Mouse (Mus musculus) heart, embryonic 16.5 days (tissue): ENCODE results near the gene Il6ra. TPM values are rescaled to one million over a fixed set of nuclear protein-coding genes. Genes with fewer than 3 reads are reported as not detected.
A peak's percentile ranks its signal among the peaks of the same experiment; 100 is the strongest.

ENCODE experiments used
- ATAC-seq: fragments of 200-750 bp; cut with Nextera tagmentation; replicated peaks from 2 replicates; pipeline ENCODE4 v1.8.0; 2017; ENCODE audit warnings: moderate number of reproducible peaks; ENCODE audit not compliant: insufficient read depth, low FRiP score; ENCODE audit errors: extremely low read depth
- H3K27ac ChIP-seq: fragments of 300-500 bp; sonication (generic); 2 replicates; pipeline ENCODE4 v1.5.1; 2014; ENCODE audit warnings: mild to moderate bottlenecking, low read length, control low read depth, moderate library complexity
- H3K27me3 ChIP-seq: fragments of 300-500 bp; sonication (generic); 2 replicates; pipeline ENCODE4 v1.6.1; 2014; ENCODE audit warnings: low read length, mixed read lengths; ENCODE audit not compliant: control insufficient read depth, insufficient read depth
- H3K36me3 ChIP-seq: fragments of 300-500 bp; sonication (generic); 2 replicates; pipeline ENCODE4 v1.6.1; 2014; ENCODE audit not compliant: control insufficient read depth, insufficient read depth
- H3K4me1 ChIP-seq: fragments of 300-500 bp; sonication (generic); 2 replicates; pipeline ENCODE4 v1.6.1; 2014; ENCODE audit warnings: low read length, mixed read lengths; ENCODE audit not compliant: control insufficient read depth, insufficient read depth
- H3K4me2 ChIP-seq: fragments of 300-500 bp; sonication (generic); 2 replicates; pipeline ENCODE4 v1.6.1; 2014; ENCODE audit warnings: low read depth, mild to moderate bottlenecking, control low read depth, low read length
- H3K4me3 ChIP-seq: fragments of 300-500 bp; sonication (generic); 2 replicates; pipeline ENCODE4 v1.5.1; 2014; ENCODE audit warnings: mild to moderate bottlenecking, control low read depth, low read length
- H3K9ac ChIP-seq: fragments of 300-500 bp; sonication (generic); 2 replicates; pipeline ENCODE4 v1.6.1; 2014; ENCODE audit warnings: low read length, control low read depth
- H3K9me3 ChIP-seq: fragments of 300-500 bp; sonication (generic); replicated peaks from 2 replicates; pipeline ENCODE4 v1.6.1; 2016; ENCODE audit warnings: low read length; ENCODE audit not compliant: control insufficient read depth
- WGBS: fragments of 180-500 bp; shearing (Covaris S2); extraction: QIAGEN DNeasy Blood & Tissue Kit; methylation state at CpG from one replicate; pipeline ENCODE4 v1.1.7; 2014; 5-methylcytosine and 5-hydroxymethylcytosine counted together
- polyA plus RNA-seq: library from polyadenylated mRNA; unstranded; fragments of >200 nt; fragmentation: Nextera tagmentation; extraction: Ambion mirVana; gene quantifications from 2 replicates; pipeline ENCODE4 v1.2.1, GENCODE M21; 2015

Gene Il6ra
- polyA plus RNA-seq, 1 experiment from 2014 or later: 1.1 TPM

GRCm38 (mm10) chr3:89916622-89917021, 3.6 kb upstream of the Il6ra start:
- WGBS: 55% methylated on average over 1 of the region's 1 CpGs
- H3K9me3 ChIP-seq: no peaks in the 10 kb centered on the region
- no peaks in the 10 kb centered on the region for H3K36me3 ChIP-seq
- no peak overlapping the region for H3K4me2 ChIP-seq
- H3K4me3 ChIP-seq: no peak overlapping the region
- peaks cover 10% of the 10 kb centered on the region; the same call in 1 of the 2 replicates for H3K4me1 ChIP-seq
- H3K27ac ChIP-seq: no peak overlapping the region
- peaks cover 18% of the 10 kb centered on the region for H3K27me3 ChIP-seq
- no peak overlapping the region for H3K9ac ChIP-seq
- no peak for ATAC-seq

GRCm38 (mm10) chr3:89914700-89915099, 1.7 kb upstream of the Il6ra start:
- no peaks in the 10 kb centered on the region for H3K9me3 ChIP-seq
- no peak overlapping the region for H3K4me3 ChIP-seq
- no peak for ATAC-seq
- no peak overlapping the region for H3K4me2 ChIP-seq
- H3K4me1 ChIP-seq: peaks cover 10% of the 10 kb centered on the region; the same call in 1 of the 2 replicates
- no peak overlapping the region for H3K9ac ChIP-seq
- H3K27me3 ChIP-seq: peaks cover 29% of the 10 kb centered on the region
- no peak overlapping the region for H3K27ac ChIP-seq
- no peaks in the 10 kb centered on the region for H3K36me3 ChIP-seq
- 50% methylated on average over 4 of the region's 4 CpGs for WGBS

GRCm38 (mm10) chr3:89912108-89912542, 871 bp downstream of the Il6ra start:
- H3K9me3 ChIP-seq: no peaks in the 10 kb centered on the region
- peak overlapping the region; percentile 98; the same call in 1 of the 2 replicates for H3K4me2 ChIP-seq
- no peaks in the 10 kb centered on the region for H3K36me3 ChIP-seq
- H3K4me3 ChIP-seq: no peak overlapping the region
- peaks cover 10% of the 10 kb centered on the region; the same call in 1 of the 2 replicates for H3K4me1 ChIP-seq
- 33% methylated on average over 6 of the region's 6 CpGs for WGBS
- H3K9ac ChIP-seq: no peak overlapping the region
- H3K27ac ChIP-seq: no peak overlapping the region
- ATAC-seq: no peak
- H3K27me3 ChIP-seq: peaks cover 31% of the 10 kb centered on the region

- H3K4me1 ChIP-seq: peaks cover 10% of the 10 kb centered on the region; the same call in 1 of the 2 replicates
- WGBS: 71% methylated on average over 3 of the region's 3 CpGs
- no peak for ATAC-seq
- H3K4me2 ChIP-seq: no peak overlapping the region
- no peaks in the 10 kb centered on the region for H3K9me3 ChIP-seq
- H3K9ac ChIP-seq: no peak overlapping the region
- H3K27me3 ChIP-seq: peaks cover 31% of the 10 kb centered on the region
- no peak overlapping the region for H3K27ac ChIP-seq
- H3K36me3 ChIP-seq: no peaks in the 10 kb centered on the region
- H3K4me3 ChIP-seq: no peak overlapping the region
Measured at GRCm38 (mm10) chr3:89911207-89911606, 1.8 kb downstream of the Il6ra start.

GRCm38 (mm10) chr3:89909703-89910542, 3.1 kb downstream of the Il6ra start:
- Histone ChIP-seq H3K9ac (no peak overlapping the region), H3K9me3 (no peaks in the 10 kb centered on the region), H3K4me3 (no peak overlapping the region), H3K36me3 (no peaks in the 10 kb centered on the region), H3K4me2 (no peak overlapping the region), H3K27ac (no peak overlapping the region), H3K4me1 (peaks cover 10% of the 10 kb centered on the region; the same call in 1 of the 2 replicates), H3K27me3 (peaks cover 31% of the 10 kb centered on the region)
- WGBS: 67% methylated on average over 5 of the region's 5 CpGs
- ATAC-seq: no peak

- 75% methylated on average over 6 of the region's 6 CpGs for WGBS
- no peak overlapping the region for H3K4me3 ChIP-seq
- no peak overlapping the region for H3K27ac ChIP-seq
- H3K9me3 ChIP-seq: no peaks in the 10 kb centered on the region
- ATAC-seq: no peak
- peaks cover 10% of the 10 kb centered on the region; the same call in 1 of the 2 replicates for H3K4me1 ChIP-seq
- no peak overlapping the region for H3K9ac ChIP-seq
- peaks cover 24% of the 10 kb centered on the region for H3K27me3 ChIP-seq
- H3K4me2 ChIP-seq: no peak overlapping the region
- no peaks in the 10 kb centered on the region for H3K36me3 ChIP-seq
Measured at GRCm38 (mm10) chr3:89908836-89909235, 4.2 kb downstream of the Il6ra start.

- H3K9me3 ChIP-seq: no peaks in the 10 kb centered on the region
- peaks cover 2% of the 10 kb centered on the region; the same call in 1 of the 2 replicates for H3K4me1 ChIP-seq
- no peak for ATAC-seq
- H3K4me2 ChIP-seq: no peak overlapping the region
- WGBS: 81% methylated on average over 3 of the region's 3 CpGs
- H3K4me3 ChIP-seq: no peak overlapping the region
- no peak overlapping the region for H3K9ac ChIP-seq
- H3K36me3 ChIP-seq: no peaks in the 10 kb centered on the region
- no peak overlapping the region for H3K27ac ChIP-seq
- H3K27me3 ChIP-seq: peaks cover 20% of the 10 kb centered on the region; the same call in 1 of the 2 replicates
Measured at GRCm38 (mm10) chr3:89907846-89908245, 5.2 kb downstream of the Il6ra start.

- H3K4me1 ChIP-seq: peaks cover 11% of the 10 kb centered on the region
- H3K9ac ChIP-seq: no peak overlapping the region
- no peak overlapping the region for H3K27ac ChIP-seq
- no peaks in the 10 kb centered on the region for H3K9me3 ChIP-seq
- H3K4me2 ChIP-seq: no peak overlapping the region
- no peaks in the 10 kb centered on the region for H3K36me3 ChIP-seq
- ATAC-seq: no peak
- H3K4me3 ChIP-seq: no peak overlapping the region
- WGBS: 52% methylated on average over 8 of the region's 8 CpGs
- no peaks in the 10 kb centered on the region; the same call in 1 of the 2 replicates for H3K27me3 ChIP-seq
Measured at GRCm38 (mm10) chr3:89899511-89899908, 13.5 kb downstream of the Il6ra start.

- Histone ChIP-seq H3K36me3 (no peaks in the 10 kb centered on the region), H3K4me2 (no peak overlapping the region), H3K27ac (no peak overlapping the region), H3K27me3 (no peaks in the 10 kb centered on the region; the same call in 1 of the 2 replicates), H3K9me3 (no peaks in the 10 kb centered on the region), H3K9ac (no peak overlapping the region), H3K4me1 (peaks cover 11% of the 10 kb centered on the region), H3K4me3 (no peak overlapping the region)
- ATAC-seq: no peak
- 50% methylated on average over 5 of the region's 5 CpGs for WGBS
Measured at GRCm38 (mm10) chr3:89898870-89899510, 14.0 kb downstream of the Il6ra start.
